Mouse (Mus musculus): Measurements from ENCODE around the gene Brk1. TPM values are rescaled to one million over a fixed set of nuclear protein-coding genes. Genes with fewer than 3 reads are reported as not detected.

The Brk1 gene
- polyA plus RNA-seq, 1 experiment = 112 TPM

- 82% methylated on average over 7 of the region's 7 CpGs for WGBS
- TF ChIP-seq POLR2A (IDR thresholded peaks at IDR 0.05; ENCODE audit: borderline replicate concordance, control insufficient read depth, low read depth, low read length) = no peak
- no peak for TF ChIP-seq CTCF (IDR thresholded peaks at IDR 0.05; ENCODE audit: control insufficient read depth, insufficient read depth, low read length)
- Histone ChIP-seq H3K4me1 (ENCODE audit: control insufficient read depth, insufficient read depth, low read length) (peaks cover 1% of the 10 kb centered on the region; the same call in 1 of the 2 replicates), H3K4me3 (replicated peaks; ENCODE audit: control insufficient read depth, low read depth, low read length) (no peak overlapping the region), H3K27ac (ENCODE audit: control insufficient read depth, insufficient read depth, low read depth, low read length, poor library complexity) (no peak overlapping the region)
Measured at GRCm38 (mm10) chr6:113609293-113609692, 4.7 kb downstream of the Brk1 start.

DNA sequence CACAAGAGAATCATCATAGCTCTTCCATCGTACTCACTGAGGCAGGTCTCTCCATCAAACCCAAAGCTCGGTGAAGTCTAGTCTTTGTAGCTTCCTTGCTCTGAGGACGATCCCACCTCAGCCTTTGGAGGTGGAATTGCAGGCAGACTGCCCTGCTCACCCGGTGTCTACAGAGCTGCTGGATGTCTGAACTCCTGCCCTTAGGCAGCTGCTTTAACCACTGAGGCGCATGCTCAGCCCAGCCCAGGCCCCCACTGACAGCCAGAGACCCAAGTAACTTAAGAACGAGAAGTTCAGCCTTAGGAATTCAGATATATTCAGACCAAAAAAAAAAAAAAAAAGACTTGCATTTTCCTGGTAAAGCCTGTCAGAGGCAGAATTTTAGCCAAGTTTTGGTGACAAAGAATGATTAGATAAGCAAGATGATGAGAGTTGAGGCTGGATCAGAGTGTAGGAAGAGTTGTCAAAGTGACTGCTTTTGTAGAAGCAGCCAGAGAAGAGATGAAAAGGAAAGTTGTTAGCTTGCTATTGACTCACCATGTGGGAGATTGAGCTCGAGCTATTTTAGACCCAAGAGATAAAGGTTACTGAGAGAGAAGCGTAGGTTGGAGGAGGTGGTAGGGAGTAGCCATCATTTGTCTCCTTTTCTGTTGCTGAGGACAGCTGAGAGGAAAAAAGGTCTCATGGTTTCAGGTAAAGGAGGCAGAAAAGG, 7.8 kb downstream of the Brk1 start:
- TF ChIP-seq POLR2A (IDR thresholded peaks at IDR 0.05; ENCODE audit: borderline replicate concordance, control insufficient read depth, low read depth, low read length) (no peak), CTCF (IDR thresholded peaks at IDR 0.05; ENCODE audit: control insufficient read depth, insufficient read depth, low read length) (no peak)
- H3K27ac ChIP-seq (ENCODE audit: control insufficient read depth, insufficient read depth, low read depth, low read length, poor library complexity) = no peak overlapping the region
- 84% methylated on average over 8 of the region's 8 CpGs for WGBS
- no peak overlapping the region for H3K4me3 ChIP-seq (replicated peaks; ENCODE audit: control insufficient read depth, low read depth, low read length)
- no peaks in the 10 kb centered on the region for H3K4me1 ChIP-seq (ENCODE audit: control insufficient read depth, insufficient read depth, low read length)

GRCm38 (mm10) chr6:113614152-113614551, 9.6 kb downstream of the Brk1 start:
- Histone ChIP-seq H3K4me1 (ENCODE audit: control insufficient read depth, insufficient read depth, low read length) (no peaks in the 10 kb centered on the region), H3K4me3 (replicated peaks; ENCODE audit: control insufficient read depth, low read depth, low read length) (no peak overlapping the region), H3K27ac (ENCODE audit: control insufficient read depth, insufficient read depth, low read depth, low read length, poor library complexity) (no peak overlapping the region)
- TF ChIP-seq CTCF (IDR thresholded peaks at IDR 0.05; ENCODE audit: control insufficient read depth, insufficient read depth, low read length) = no peak
- no peak for TF ChIP-seq POLR2A (IDR thresholded peaks at IDR 0.05; ENCODE audit: borderline replicate concordance, control insufficient read depth, low read depth, low read length)
- WGBS = 92% methylated on average over 7 of the region's 7 CpGs

GRCm38 (mm10) chr6:113614997-113615396, 10.4 kb downstream of the Brk1 start:
- 89% methylated on average over 8 of the region's 8 CpGs for WGBS
- H3K27ac ChIP-seq (ENCODE audit: control insufficient read depth, insufficient read depth, low read depth, low read length, poor library complexity) = no peak overlapping the region
- no peaks in the 10 kb centered on the region for H3K4me1 ChIP-seq (ENCODE audit: control insufficient read depth, insufficient read depth, low read length)
- TF ChIP-seq CTCF (IDR thresholded peaks at IDR 0.05; ENCODE audit: control insufficient read depth, insufficient read depth, low read length) (no peak), POLR2A (IDR thresholded peaks at IDR 0.05; ENCODE audit: borderline replicate concordance, control insufficient read depth, low read depth, low read length) (no peak)
- no peak overlapping the region for H3K4me3 ChIP-seq (replicated peaks; ENCODE audit: control insufficient read depth, low read depth, low read length)

DNA sequence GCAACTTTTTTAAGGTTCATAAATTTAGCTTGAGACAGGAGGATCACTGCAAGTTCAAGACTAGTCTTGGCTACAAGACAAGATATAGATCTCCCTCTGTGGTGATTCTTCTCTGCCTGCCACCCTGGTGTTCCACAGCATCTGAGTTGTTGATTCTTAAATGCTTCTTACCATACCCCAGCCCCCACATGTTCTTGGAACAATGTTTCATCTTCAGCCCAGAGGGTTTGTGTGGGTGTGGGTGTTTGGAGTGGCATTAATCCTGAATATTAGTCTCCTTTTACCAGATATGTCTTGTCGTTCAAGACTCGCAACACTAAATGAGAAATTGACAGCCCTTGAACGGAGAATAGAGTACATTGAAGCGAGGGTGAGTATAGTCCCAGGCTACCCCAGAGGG, 10.9 kb downstream of the Brk1 start:
- no peaks in the 10 kb centered on the region for H3K4me1 ChIP-seq (ENCODE audit: control insufficient read depth, insufficient read depth, low read length)
- no peak overlapping the region for H3K4me3 ChIP-seq (replicated peaks; ENCODE audit: control insufficient read depth, low read depth, low read length)
- H3K27ac ChIP-seq (ENCODE audit: control insufficient read depth, insufficient read depth, low read depth, low read length, poor library complexity) = no peak overlapping the region
- no peak for TF ChIP-seq POLR2A (IDR thresholded peaks at IDR 0.05; ENCODE audit: borderline replicate concordance, control insufficient read depth, low read depth, low read length)
- WGBS = 91% methylated on average over 4 of the region's 4 CpGs

DNA sequence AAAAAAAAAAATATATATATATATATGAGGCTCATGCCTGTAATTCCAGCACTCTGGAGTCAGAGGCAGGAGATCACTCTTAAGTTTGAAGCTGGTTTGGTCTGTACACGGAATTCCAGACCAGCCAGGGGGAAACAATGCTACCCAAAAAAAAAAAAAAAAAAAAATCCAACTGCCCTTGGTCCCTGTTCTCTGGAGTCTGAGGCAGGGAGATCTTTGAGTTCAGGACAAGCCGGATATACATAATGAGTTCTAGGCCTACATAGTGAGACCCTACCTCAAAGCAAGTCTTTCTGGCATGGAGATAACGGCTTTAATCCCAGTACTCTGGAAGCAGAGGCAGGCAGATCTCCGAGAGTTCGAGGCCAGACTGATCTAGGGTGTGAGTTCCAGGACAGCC, 18.8 kb downstream of the Brk1 start:
- 38% methylated on average over 5 of the region's 5 CpGs for WGBS
- no peak for TF ChIP-seq POLR2A (IDR thresholded peaks at IDR 0.05; ENCODE audit: borderline replicate concordance, control insufficient read depth, low read depth, low read length)
- no peak for TF ChIP-seq CTCF (IDR thresholded peaks at IDR 0.05; ENCODE audit: control insufficient read depth, insufficient read depth, low read length)
- Histone ChIP-seq H3K4me3 (replicated peaks; ENCODE audit: control insufficient read depth, low read depth, low read length) (peak overlapping the region; percentile 81), H3K27ac (ENCODE audit: control insufficient read depth, insufficient read depth, low read depth, low read length, poor library complexity) (no peak overlapping the region; the same call in 1 of the 2 replicates), H3K4me1 (ENCODE audit: control insufficient read depth, insufficient read depth, low read length) (no peaks in the 10 kb centered on the region; the same call in 1 of the 2 replicates)

DNA sequence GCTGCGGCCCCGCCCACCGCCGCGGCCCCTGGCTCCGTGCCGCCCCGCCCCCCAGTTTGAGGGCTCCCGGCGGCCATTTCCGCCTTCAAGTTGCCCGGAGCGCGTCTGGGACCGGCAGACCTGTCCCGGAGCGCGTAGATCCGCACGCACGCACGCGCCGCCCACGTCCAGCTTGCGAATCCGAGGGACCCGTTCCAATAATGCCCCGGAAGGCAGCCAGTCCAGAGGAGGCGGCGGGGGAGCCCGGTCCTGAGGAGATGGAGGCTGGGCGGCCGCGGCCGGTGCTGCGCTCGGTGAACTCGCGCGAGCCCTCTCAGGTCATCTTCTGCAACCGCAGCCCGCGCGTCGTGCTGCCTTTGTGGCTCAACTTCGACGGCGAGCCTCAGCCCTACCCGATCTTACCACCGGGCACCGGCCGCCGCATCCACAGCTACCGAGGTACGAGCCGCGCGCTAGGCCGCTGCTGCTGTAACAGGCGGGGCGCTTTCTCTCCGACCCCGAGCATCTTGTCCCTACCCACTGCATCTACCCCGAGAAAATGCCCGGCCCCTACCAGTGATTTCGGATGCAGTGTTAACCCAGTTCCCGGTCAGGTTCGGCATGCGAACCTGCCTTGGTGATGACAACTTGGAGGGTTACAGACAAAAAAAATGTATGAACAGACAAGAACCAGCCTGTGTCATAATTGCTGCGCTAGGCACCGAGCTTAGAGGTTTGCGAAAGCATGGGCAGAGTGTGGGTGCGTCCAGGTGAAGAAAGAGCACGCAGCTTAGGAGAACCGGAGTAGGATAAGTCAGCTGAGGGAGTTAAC, 19.6 kb downstream of the Brk1 start, which contains the start of gene Vhl:
Gene Vhl (plus strand): TSS at position 19 of the 811 bp plus-strand sequence.
- WGBS = 1% methylated on average over 76 of the region's 76 CpGs

More for the DNA sequence above, 19.6 kb downstream of the Brk1 start, which contains the start of gene Vhl:
- TF ChIP-seq CTCF (IDR thresholded peaks at IDR 0.05; ENCODE audit: control insufficient read depth, insufficient read depth, low read length) = no peak
- peak; percentile 73; the same call in 1 of the 2 replicates for TF ChIP-seq POLR2A (IDR thresholded peaks at IDR 0.05; ENCODE audit: borderline replicate concordance, control insufficient read depth, low read depth, low read length)
- Histone ChIP-seq H3K27ac (ENCODE audit: control insufficient read depth, insufficient read depth, low read depth, low read length, poor library complexity) (peak within 1 kb of the TSS; percentile 94), H3K4me3 (replicated peaks; ENCODE audit: control insufficient read depth, low read depth, low read length) (peak within 1 kb of the TSS; percentile 81), H3K4me1 (ENCODE audit: control insufficient read depth, insufficient read depth, low read length) (no peaks in the 10 kb centered on the region; the same call in 1 of the 2 replicates)
